9 mouse cellular contexts compared by ENCODE assay signal in genomic region chr5:121966940-121967339, GRCm38 (mm10).
DNase-seq lines count a peak whose midpoint lies in the region; ATAC-seq lines count a peak whose summit lies in the region.
"Had no signal": no experiment of that assay in that cellular context is flagged by ENCODE, and none has a peak within 500 bp of the region (broad histone marks: within the 10 kb centered on the region; RNA-seq: fewer than 3 reads in every experiment).

No protein-coding gene starts in this region.

- H3K9me3 ChIP-seq in heart, embryonic 13.5 days = no peaks in the 10 kb centered on the region
- no peaks in the 10 kb centered on the region for H3K9me3 ChIP-seq in hindbrain, embryonic 12.5 days (replicated peaks)

- H3K9ac ChIP-seq in heart, embryonic 13.5 days = 0 out of 2 replicates have a peak overlapping the region, but pooled peaks have one; percentile 29
- H3K9ac ChIP-seq in hindbrain, embryonic 12.5 days = no peak overlapping the region

- no peak overlapping the region for H3K4me3 ChIP-seq in heart, embryonic 13.5 days
- H3K4me3 ChIP-seq in hindbrain, embryonic 12.5 days = no peak overlapping the region
- H3K4me3 ChIP-seq: erythroblast, embryonic 14.5 days had no signal

- DNase-seq in heart, adult 18-20 months = no peak
- peak; percentile 40 for DNase-seq in ovary, adult 18-20 months (ENCODE audit: low spot score)
- no peak for DNase-seq in ovary, postnatal 10 days (ENCODE audit: low spot score)
- DNase-seq in skeletal muscle tissue, adult 2 months (ENCODE audit: low read depth, low spot score) = peak; percentile 64
- DNase-seq in thymus, postnatal 14 days = no peak

- 25% methylated on average over 16 of the region's 16 CpGs for WGBS in heart, embryonic 13.5 days
- 35% methylated on average over 16 of the region's 16 CpGs for WGBS in hindbrain, embryonic 12.5 days

- peak overlapping the region; percentile 46 for H3K4me2 ChIP-seq in heart, embryonic 13.5 days
- H3K4me2 ChIP-seq in hindbrain, embryonic 12.5 days (replicated peaks) = no peak overlapping the region

- H3K27ac ChIP-seq in heart, embryonic 13.5 days (replicated peaks) = peak overlapping the region; percentile 49
- H3K27ac ChIP-seq in hindbrain, embryonic 12.5 days = peak overlapping the region; percentile 44; the same call in 1 of the 2 replicates

- H3K27me3 ChIP-seq in heart, embryonic 13.5 days (replicated peaks) = no peaks in the 10 kb centered on the region
- H3K27me3 ChIP-seq in hindbrain, embryonic 12.5 days = no peaks in the 10 kb centered on the region

- H3K36me3 ChIP-seq in heart, embryonic 13.5 days = 0 out of 2 replicates have a peak, but pooled peaks cover 3% of the 10 kb centered on the region
- no peaks in the 10 kb centered on the region for H3K36me3 ChIP-seq in hindbrain, embryonic 12.5 days

- no peak for ATAC-seq in heart, embryonic 13.5 days (ENCODE audit: extremely low read depth, insufficient number of reproducible peaks, low FRiP score, low TSS enrichment)
- no peak for ATAC-seq in hindbrain, embryonic 12.5 days (ENCODE audit: low FRiP score)
- no peak for ATAC-seq in cerebellum, adult (ENCODE audit: insufficient number of reproducible peaks, low FRiP score, low TSS enrichment)

- H3K4me1 ChIP-seq in heart, embryonic 13.5 days = peaks cover 44% of the 10 kb centered on the region
- H3K4me1 ChIP-seq in hindbrain, embryonic 12.5 days = peaks cover 43% of the 10 kb centered on the region

Comparison
In these comparisons a context has a peak if more than half of its experiments do, and no peak if none do; other contexts are left out.
1. DNase-seq: peak in ovary, adult 18-20 months (single experiment) and skeletal muscle tissue, adult 2 months (single experiment); none in heart, adult 18-20 months (0 of 2), ovary, postnatal 10 days (single experiment) and thymus, postnatal 14 days (single experiment).